Mouse (Mus musculus): ENCODE data around the gene Dsp. TPM values are rescaled to one million over a fixed set of nuclear protein-coding genes. Genes with fewer than 3 reads are reported as not detected.
A peak's percentile ranks its signal among the peaks of the same experiment; 100 is the strongest.

The Dsp gene
- 100 to 1,000 TPM; 435 to 451 TPM for total RNA-seq (2021)

- intact Hi-C loops (cut with DNase I): no loop called here
- peak; percentile 21 for DNase-seq (ENCODE audit: low spot score)
Observed at GRCm38 (mm10) chr13:38151069-38151588, at the start of gene Dsp. TSS of gene Dsp (plus strand) at chr13:38151294.

DNA sequence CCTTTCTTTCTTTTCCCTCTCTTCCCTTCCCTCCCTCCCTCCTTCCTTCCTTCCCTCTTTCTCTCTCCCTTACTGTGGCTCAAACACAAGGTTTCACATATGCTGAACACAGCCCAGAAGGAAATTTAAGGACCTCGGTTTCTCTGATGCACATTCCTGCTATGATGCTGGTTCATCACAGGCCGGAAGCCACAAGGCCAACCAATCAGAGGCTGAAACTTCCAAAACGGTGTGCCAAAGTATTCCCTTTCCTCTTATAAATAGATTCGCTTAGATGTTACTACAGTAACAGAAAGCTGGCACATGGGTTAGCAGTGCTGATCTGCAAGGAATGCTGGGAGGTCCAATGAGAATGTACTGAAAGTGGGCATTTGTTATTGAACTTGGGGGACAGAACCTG is 47.7 kb upstream of the Dsp start:
- intact Hi-C loops (cut with DNase I): no loop called here
- no peak for DNase-seq (ENCODE audit: low spot score)

GRCm38 (mm10) chr13:38104501-38104900 is 46.6 kb upstream of the Dsp start:
- intact Hi-C loops (cut with DNase I): no loop called here

GRCm38 (mm10) chr13:38109081-38109480 is 42.0 kb upstream of the Dsp start:
- DNase-seq (ENCODE audit: low spot score): no peak
- intact Hi-C loops (cut with DNase I): no loop called here

More at GRCm38 (mm10) chr13:38104501-38104900, 46.6 kb upstream of the Dsp start:
- DNase-seq (ENCODE audit: low spot score): no peak

DNA sequence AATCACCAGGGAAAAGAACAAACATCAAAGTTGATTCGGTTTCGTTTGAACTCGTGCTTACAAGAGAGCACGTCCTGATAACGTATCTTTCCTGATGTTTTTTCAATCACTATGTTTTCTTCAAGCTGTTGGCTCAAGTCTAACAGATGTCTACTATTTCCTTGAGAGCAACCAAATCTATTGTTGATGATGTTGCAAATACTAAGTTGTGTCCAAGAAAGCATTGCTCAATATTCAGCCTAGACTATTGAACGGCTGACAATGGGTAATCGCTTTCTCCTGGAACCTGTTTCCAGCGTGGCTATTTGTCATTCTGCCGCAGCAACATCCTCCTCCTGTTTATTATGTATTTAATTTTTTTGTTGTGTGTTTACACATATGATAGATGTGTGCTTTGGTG is 28.8 kb upstream of the Dsp start:
- no peak for DNase-seq (ENCODE audit: low spot score)
- intact Hi-C loops (cut with DNase I): no loop called here

- intact Hi-C loops (cut with DNase I): no loop called here
Observed at GRCm38 (mm10) chr13:38123666-38124065, 27.4 kb upstream of the Dsp start.

DNA sequence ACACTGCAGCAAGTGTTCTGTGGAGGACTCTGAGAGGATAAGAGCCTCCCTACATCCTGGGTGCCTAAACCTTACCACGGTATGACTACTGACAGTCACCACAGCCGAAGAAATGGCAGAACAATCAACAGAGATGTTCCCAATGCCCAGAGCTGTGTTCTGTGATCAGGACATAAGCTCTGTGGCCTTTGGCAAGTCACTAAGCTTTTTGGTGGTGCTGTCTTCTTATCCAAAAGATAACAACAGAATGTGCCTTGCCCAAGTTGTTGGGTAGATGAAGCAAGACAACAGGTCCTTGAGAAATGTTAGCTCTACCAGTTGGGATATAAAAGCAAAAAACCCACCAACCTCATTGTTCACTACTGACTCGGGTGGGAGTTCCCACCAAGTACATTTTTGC is 23.4 kb upstream of the Dsp start:
- intact Hi-C loops (cut with DNase I): no loop called here

More at GRCm38 (mm10) chr13:38123666-38124065, 27.4 kb upstream of the Dsp start:
- DNase-seq (ENCODE audit: low spot score): no peak

DNA sequence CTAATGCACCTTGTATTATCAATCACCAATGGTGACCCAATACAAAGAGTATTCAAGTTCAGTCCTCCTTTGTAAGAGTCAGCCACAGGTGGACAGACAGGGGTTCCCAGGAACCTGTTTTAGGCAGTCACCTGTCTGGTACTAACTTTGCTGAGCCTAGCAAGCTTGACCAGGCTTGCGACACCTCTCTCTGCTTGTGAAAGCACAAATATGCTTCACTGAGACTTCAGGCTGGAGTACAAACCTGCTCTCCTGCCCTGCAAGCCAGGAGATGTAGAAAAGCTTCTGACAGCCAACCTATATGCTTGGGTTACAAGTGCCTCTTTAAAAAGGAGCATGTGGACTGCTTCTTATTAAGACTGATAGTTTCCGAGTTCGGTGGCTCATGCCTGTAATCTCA is 22.8 kb upstream of the Dsp start:
- intact Hi-C loops (cut with DNase I): no loop called here
- DNase-seq (ENCODE audit: low spot score): no peak

More for the DNA sequence above, 23.4 kb upstream of the Dsp start:
- no peak for DNase-seq (ENCODE audit: low spot score)

DNA sequence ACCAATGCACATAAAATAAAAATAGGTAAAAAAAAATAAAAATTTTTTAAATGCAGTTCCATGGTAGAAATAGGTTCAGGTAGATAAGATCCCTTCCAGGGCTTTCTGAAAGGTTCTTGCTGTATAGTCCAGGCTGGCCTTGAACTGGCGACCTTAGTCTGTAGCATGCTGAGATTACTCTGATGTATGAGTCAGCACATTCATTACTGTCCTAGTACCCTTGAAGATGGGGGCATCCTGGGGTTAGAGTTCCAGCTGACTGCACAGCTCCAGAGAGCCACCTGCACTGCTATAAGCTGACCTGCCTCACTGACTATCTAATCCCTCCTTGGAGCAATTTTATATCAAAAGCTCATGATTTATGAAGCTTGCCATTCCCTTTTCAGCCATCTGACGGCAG is 21.6 kb upstream of the Dsp start:
- intact Hi-C loops (cut with DNase I): no loop called here
- DNase-seq (ENCODE audit: low spot score): no peak

DNA sequence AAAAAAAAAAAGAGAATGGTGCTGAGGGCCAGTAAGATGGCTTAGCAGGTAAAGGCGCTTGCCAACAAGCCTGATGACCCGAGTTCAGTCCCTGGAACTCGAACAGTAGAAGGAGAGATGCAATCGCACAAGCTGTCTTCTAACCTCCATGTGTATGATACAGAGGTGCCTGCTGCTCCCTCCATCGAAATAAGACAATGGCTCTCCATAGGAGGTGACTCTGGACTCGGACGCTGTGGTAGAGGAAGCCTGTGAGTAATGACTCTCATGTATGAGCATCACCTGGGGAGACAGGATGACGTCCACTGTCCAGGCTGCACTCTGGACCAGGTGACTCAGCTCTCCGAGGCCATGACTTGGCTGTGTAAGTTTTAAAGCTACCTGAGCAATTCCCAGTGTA is 21.0 kb upstream of the Dsp start:
- no peak for DNase-seq (ENCODE audit: low spot score)

DNA sequence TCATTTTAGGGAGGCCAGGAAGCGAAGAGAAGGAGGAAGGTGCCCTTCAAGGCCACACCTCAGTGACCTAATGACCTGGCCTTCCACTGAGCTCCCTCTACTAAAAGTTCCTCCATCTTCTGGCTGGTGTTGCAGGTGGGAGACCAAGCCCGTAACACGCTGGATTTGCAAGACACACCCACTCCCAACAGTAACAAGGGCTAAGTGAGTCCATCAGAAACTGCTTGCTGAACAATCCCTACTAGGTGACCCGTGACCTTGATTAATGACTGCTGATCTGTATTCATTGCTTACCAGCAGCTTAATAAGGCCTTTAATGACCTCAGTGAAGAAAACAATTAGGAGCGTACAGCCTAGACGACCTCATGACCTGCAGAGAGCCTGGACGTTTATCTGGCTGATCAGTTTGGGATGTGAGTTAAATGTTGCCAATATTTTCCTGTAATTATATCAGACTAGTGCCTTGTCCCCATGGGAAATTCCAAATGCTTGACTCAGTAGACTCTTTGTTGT is 18.0 kb upstream of the Dsp start:
- intact Hi-C loops (cut with DNase I): no loop called here
- no peak for DNase-seq (ENCODE audit: low spot score)

More for the DNA sequence above, 21.0 kb upstream of the Dsp start:
- intact Hi-C loops (cut with DNase I): no loop called here

DNA sequence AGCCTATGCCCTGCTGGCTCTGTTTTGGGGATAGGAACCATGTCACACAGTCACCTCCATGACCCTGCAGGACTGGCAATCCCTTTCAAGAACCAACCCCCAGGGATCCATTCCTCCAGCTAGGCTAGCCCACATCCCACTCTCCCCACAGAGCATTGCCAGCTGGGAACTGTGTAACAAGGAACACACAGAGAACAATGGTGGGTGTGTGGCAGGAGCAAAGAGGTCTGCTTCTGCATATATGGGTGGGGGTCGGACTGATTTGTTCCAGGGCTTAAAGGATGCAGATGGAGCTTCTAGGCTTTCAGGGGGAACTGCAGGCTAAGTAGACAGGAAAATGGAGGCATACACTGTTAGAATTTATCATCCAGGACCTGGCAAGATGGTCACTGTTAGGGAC is 10.6 kb upstream of the Dsp start:
- intact Hi-C loops (cut with DNase I): loop anchor here (10.0 kb wide), 1 partner anchor 66 kb away; no protein-coding TSS in a partner anchor
- DNase-seq (ENCODE audit: low spot score): no peak

GRCm38 (mm10) chr13:38144962-38145713 is 6.0 kb upstream of the Dsp start:
- intact Hi-C loops (cut with DNase I): loop anchor here (10.0 kb wide), 1 partner anchor 70 kb away; no protein-coding TSS in a partner anchor
- no peak for DNase-seq (ENCODE audit: low spot score)

- no peak for DNase-seq (ENCODE audit: low spot score)
- intact Hi-C loops (cut with DNase I): loop anchor here (10.0 kb wide), 1 partner anchor 74 kb away; no protein-coding TSS in a partner anchor
Observed at GRCm38 (mm10) chr13:38148348-38148747, 2.7 kb upstream of the Dsp start.

DNA sequence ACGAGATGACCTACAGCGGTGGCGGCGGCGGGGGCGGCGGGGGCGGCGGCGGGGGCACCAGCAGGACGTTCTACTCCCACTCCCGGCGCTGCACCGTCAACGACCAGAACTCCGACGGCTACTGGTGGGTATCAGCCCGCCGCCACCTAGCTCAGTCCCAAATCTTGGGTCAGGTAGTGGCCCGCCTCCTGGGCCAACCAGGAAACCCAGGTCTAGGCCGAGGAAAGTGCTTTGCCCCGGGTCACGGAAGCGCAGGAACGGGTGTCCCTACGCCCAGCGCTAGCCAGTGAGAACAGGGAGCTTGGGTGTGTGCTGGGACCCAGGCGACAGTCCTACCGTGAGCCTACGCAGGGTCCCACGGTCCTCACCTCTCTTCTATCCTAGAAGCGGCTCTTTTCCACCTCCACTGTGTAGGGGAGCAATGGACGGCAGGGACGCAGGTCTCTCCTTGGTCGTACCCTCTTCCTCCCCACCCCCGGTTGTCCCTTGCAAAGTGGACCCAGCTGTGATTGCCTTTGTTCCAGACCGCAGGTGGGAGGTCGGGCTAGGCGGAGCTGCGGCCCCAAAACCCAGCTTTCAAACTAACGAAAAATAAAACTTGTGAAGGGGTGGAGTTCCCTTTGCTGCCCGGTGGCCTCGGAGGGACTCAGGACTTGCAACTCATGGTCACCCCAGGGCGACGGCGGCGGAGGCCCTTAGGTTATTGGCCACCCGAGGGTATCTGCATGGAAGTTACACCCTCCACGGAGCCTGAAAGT is 756 bp downstream of the Dsp start:
- intact Hi-C loops (cut with DNase I): no loop called here
- no peak for DNase-seq (ENCODE audit: low spot score)

GRCm38 (mm10) chr13:38152429-38153035 is 1.4 kb downstream of the Dsp start:
- intact Hi-C loops (cut with DNase I): no loop called here
- DNase-seq (ENCODE audit: low spot score): no peak

DNA sequence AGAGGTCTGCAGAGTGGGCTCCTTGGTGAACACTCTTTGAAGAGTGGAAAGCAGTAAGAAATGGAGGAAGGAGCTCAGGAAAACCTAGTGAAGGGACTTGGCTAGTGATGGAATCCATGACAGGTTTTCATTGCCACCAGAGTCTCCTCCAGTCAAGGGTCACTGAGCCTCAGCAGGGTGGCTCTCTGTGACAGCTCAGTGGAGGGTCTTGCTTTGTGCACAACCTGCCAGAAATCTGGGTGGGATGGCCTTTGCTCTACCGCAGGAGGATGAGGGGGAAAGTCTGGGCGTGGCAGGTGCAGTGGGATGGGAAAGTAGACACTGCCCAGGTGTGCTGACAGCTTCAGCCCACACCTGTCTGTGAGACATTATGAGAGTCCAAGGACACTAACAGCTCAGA is 4.4 kb downstream of the Dsp start:
- DNase-seq (ENCODE audit: low spot score): no peak
- intact Hi-C loops (cut with DNase I): no loop called here

DNA sequence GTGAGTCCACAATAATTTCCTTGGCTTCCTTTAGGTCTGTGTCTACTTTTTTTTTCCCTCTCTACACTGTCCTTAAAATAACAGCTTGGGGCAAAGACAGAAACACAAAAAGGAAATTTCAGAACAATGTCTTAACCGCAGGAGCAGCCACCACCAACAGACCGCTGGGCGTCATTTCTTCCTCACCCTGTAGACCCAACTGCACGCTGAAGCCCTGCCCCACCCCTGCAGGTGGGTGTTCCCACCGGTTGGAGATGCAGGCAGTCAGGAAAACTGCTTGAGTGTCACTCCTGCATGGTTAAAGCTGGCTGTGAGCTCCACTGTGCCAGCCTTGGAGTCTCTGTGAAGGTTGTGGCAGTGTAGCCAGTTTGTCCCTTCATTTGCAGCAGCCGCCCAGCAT is 6.5 kb downstream of the Dsp start:
- no peak for DNase-seq (ENCODE audit: low spot score)
- intact Hi-C loops (cut with DNase I): no loop called here

- intact Hi-C loops (cut with DNase I): no loop called here
Observed at GRCm38 (mm10) chr13:38162002-38162401, 10.9 kb downstream of the Dsp start.

GRCm38 (mm10) chr13:38162668-38163067 is 11.6 kb downstream of the Dsp start:
- DNase-seq (ENCODE audit: low spot score): peak; percentile 41
- intact Hi-C loops (cut with DNase I): no loop called here

More at GRCm38 (mm10) chr13:38162002-38162401, 10.9 kb downstream of the Dsp start:
- DNase-seq (ENCODE audit: low spot score): no peak
